Mouse (Mus musculus) embryonic facial prominence, embryonic 13.5 days (tissue): ENCODE results near the gene Rps6ka2. TPM values are rescaled to one million over a fixed set of nuclear protein-coding genes. Genes with fewer than 3 reads are reported as not detected.
"Not testable (repeated sequence)": the region's sequence is repeated elsewhere in the genome, so short reads cannot be mapped to it uniquely, and the experiment has no call there.

Experiments
- ATAC-seq: fragments of 200-750 bp; cut with Nextera tagmentation; 2 replicates; pipeline ENCODE4 v1.8.0; 2017; ENCODE audit warnings: low read depth; ENCODE audit not compliant: insufficient number of reproducible peaks, insufficient read depth, low FRiP score, low TSS enrichment
- H3K27ac ChIP-seq: fragments of 300-500 bp; sonication (generic); 2 replicates; pipeline ENCODE4 v1.5.1; 2015; ENCODE audit warnings: moderate library complexity, mild to moderate bottlenecking, inconsistent platforms
- H3K27me3 ChIP-seq: fragments of 300-500 bp; sonication (generic); 2 replicates; pipeline ENCODE4 v1.6.1; 2015; ENCODE audit warnings: mild to moderate bottlenecking, inconsistent platforms
- H3K36me3 ChIP-seq: fragments of 300-500 bp; sonication (generic); 2 replicates; pipeline ENCODE4 v1.6.1; 2015; ENCODE audit warnings: mild to moderate bottlenecking, inconsistent platforms
- H3K4me1 ChIP-seq: fragments of 300-500 bp; sonication (generic); 2 replicates; pipeline ENCODE4 v1.6.1; 2015; ENCODE audit warnings: inconsistent platforms
- H3K4me2 ChIP-seq: fragments of 300-500 bp; sonication (generic); 2 replicates; pipeline ENCODE4 v1.6.1; 2015; ENCODE audit warnings: moderate library complexity, mild to moderate bottlenecking, inconsistent platforms
- H3K4me3 ChIP-seq: fragments of 300-500 bp; sonication (generic); 2 replicates; pipeline ENCODE4 v1.5.1; 2015; ENCODE audit warnings: mild to moderate bottlenecking, inconsistent platforms
- H3K9ac ChIP-seq: fragments of 300-500 bp; sonication (generic); 2 replicates; pipeline ENCODE4 v1.6.1; 2015; ENCODE audit warnings: mild to moderate bottlenecking, inconsistent platforms
- H3K9me3 ChIP-seq: fragments of 300-500 bp; sonication (generic); 2 replicates; pipeline ENCODE4 v1.6.1; 2016; ENCODE audit warnings: inconsistent platforms
- WGBS: fragments of 180-500 bp; shearing (Covaris S2); methylation state at CpG from one replicate; pipeline ENCODE4 v1.1.7; 2015; ENCODE audit warnings: mixed read lengths; 5-methylcytosine and 5-hydroxymethylcytosine counted together
- polyA plus RNA-seq: library from polyadenylated mRNA; unstranded; fragments of >200 nt; fragmentation: Nextera tagmentation; extraction: Ambion mirVana; gene quantifications from 2 replicates; pipeline ENCODE4 v1.2.1, GENCODE M21; 2015

Gene Rps6ka2
- polyA plus RNA-seq, 1 experiment from 2014 or later = 12.1 TPM

- 90% methylated on average over 1 of the region's 1 CpGs for WGBS
- Histone ChIP-seq H3K4me2 (no peak overlapping the region), H3K36me3 (no peaks in the 10 kb centered on the region), H3K4me1 (peaks cover 15% of the 10 kb centered on the region), H3K9ac (no peak overlapping the region), H3K9me3 (no peaks in the 10 kb centered on the region), H3K27ac (no peak overlapping the region), H3K4me3 (no peak overlapping the region), H3K27me3 (no peaks in the 10 kb centered on the region)
- ATAC-seq = no peak
Measured at GRCm38 (mm10) chr17:7175293-7175692, 5.4 kb downstream of the Rps6ka2 start.

DNA sequence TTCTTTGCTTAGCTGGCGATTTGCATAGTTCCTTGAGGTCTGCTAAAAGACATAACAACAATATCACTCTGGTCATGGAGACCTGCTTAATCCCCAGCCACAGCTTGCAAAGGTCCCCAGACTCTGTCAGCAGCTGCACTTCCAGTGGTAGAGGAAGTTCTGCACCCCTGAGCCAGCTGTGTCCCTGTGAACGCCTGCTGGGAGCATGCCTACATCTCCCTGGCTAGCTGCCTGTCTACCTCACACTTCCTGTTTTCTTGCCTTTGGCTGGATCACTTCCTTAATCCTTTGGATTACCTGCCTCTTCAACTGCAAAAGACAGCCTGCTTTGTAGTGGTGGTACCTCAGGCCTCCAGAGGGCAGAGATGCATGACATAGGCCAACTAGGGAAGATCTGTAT is 6.5 kb downstream of the Rps6ka2 start:
- WGBS = 30% methylated on average over 2 of the region's 2 CpGs

DNA sequence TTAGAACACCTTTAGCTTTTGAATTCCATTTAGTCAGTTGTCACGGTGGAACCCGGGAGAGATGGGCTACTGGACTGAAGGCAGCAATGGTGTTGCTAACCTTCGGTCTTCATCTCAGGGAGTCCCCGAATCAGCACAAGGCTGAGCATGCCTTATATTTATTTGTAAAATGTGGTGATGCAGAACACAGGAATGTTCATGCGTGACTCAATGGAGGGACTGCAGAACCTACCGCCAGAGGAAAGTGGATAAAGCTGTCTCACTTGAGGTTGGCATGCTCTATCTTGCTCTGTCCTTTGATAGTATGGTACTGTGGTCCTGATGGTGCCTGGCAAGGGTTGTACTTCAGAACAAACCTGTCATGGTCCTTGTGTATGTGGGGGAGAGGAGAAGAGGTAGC is 8.3 kb downstream of the Rps6ka2 start:
- peaks cover 16% of the 10 kb centered on the region; the same call in 1 of the 2 replicates for H3K4me1 ChIP-seq
- no peaks in the 10 kb centered on the region for H3K36me3 ChIP-seq
- H3K4me3 ChIP-seq = no peak overlapping the region
- WGBS = 90% methylated on average over 6 of the region's 6 CpGs
- H3K9ac ChIP-seq = no peak overlapping the region
- ATAC-seq = no peak
- H3K27ac ChIP-seq = no peak overlapping the region
- H3K4me2 ChIP-seq = no peak overlapping the region
- H3K27me3 ChIP-seq = no peaks in the 10 kb centered on the region
- no peaks in the 10 kb centered on the region for H3K9me3 ChIP-seq

More for the DNA sequence above, 6.5 kb downstream of the Rps6ka2 start:
- H3K4me1 ChIP-seq = peaks cover 16% of the 10 kb centered on the region
- no peak for ATAC-seq
- no peak overlapping the region for H3K4me2 ChIP-seq
- no peak overlapping the region for H3K4me3 ChIP-seq
- no peaks in the 10 kb centered on the region for H3K36me3 ChIP-seq
- no peak overlapping the region for H3K27ac ChIP-seq
- no peaks in the 10 kb centered on the region for H3K9me3 ChIP-seq
- H3K9ac ChIP-seq = no peak overlapping the region
- no peaks in the 10 kb centered on the region for H3K27me3 ChIP-seq

DNA sequence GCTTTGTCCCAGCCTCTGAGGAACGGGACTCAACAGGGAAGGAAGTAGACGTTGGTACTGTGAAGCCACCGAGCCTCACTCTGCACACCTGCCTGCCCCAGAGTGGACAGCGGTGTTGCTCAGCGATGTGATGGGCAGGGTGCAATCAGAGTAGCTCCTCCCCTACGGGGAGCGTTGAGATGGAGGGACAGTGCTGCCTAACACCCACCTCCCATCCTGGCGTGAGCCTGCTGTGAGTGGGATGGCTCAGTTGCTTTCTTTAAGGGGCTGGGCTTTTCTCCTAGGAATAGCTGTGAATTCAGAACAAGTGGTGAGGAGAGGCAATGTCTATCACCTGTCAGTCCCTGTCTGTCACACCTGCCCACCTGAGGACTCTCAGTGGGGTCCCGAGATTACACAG is 12.3 kb downstream of the Rps6ka2 start:
- 70% methylated on average over 9 of the region's 9 CpGs for WGBS
- no peaks in the 10 kb centered on the region for H3K36me3 ChIP-seq
- H3K27me3 ChIP-seq = no peaks in the 10 kb centered on the region
- H3K4me3 ChIP-seq = no peak overlapping the region
- H3K9me3 ChIP-seq = no peaks in the 10 kb centered on the region
- no peak overlapping the region for H3K4me2 ChIP-seq
- peaks cover 13% of the 10 kb centered on the region; the same call in 1 of the 2 replicates for H3K4me1 ChIP-seq
- no peak overlapping the region for H3K27ac ChIP-seq
- no peak overlapping the region for H3K9ac ChIP-seq
- no peak for ATAC-seq

GRCm38 (mm10) chr17:7187037-7187436 is 17.1 kb downstream of the Rps6ka2 start:
- H3K4me1 ChIP-seq, H3K9me3 ChIP-seq, H3K27me3 ChIP-seq, ATAC-seq, H3K4me3 ChIP-seq, H3K36me3 ChIP-seq, H3K9ac ChIP-seq, H3K4me2 ChIP-seq, H3K27ac ChIP-seq: not testable (repeated sequence)
- WGBS = 78% methylated on average over 1 of the region's 1 CpGs

DNA sequence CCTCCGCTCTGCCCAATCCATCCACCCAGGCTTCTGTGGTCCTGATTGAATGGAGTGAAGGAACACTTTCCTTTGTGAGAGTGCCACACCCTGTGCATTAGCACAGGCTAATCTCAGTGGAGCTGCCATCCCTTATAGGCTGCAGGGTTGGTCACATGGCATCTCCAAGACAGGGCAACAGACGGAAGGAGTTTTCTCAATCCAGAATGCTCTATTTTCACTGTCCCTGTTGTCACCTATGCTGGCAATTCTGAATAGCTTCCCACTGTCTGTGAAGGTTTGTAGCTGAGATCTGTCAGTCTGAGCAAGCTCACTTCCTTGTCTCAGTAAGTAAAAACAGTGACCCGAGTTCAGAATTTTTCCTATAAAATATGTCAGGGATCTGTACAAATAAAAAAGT is 19.5 kb downstream of the Rps6ka2 start:
- no peak overlapping the region for H3K27ac ChIP-seq
- no peak overlapping the region for H3K4me3 ChIP-seq
- H3K9me3 ChIP-seq = no peaks in the 10 kb centered on the region
- WGBS = 90% methylated on average over 3 of the region's 3 CpGs
- no peaks in the 10 kb centered on the region for H3K36me3 ChIP-seq
- H3K4me2 ChIP-seq = no peak overlapping the region
- H3K9ac ChIP-seq = no peak overlapping the region
- H3K4me1 ChIP-seq = 0 out of 2 replicates have a peak, but pooled peaks cover 4% of the 10 kb centered on the region
- ATAC-seq = no peak
- no peaks in the 10 kb centered on the region for H3K27me3 ChIP-seq

- no peak for ATAC-seq
- no peaks in the 10 kb centered on the region for H3K36me3 ChIP-seq
- no peaks in the 10 kb centered on the region for H3K4me1 ChIP-seq
- no peak overlapping the region for H3K9ac ChIP-seq
- no peaks in the 10 kb centered on the region for H3K27me3 ChIP-seq
- no peaks in the 10 kb centered on the region for H3K9me3 ChIP-seq
- H3K4me3 ChIP-seq = no peak overlapping the region
- H3K4me2 ChIP-seq = no peak overlapping the region
- WGBS = 83% methylated on average over 10 of the region's 10 CpGs
- no peak overlapping the region for H3K27ac ChIP-seq
Measured at GRCm38 (mm10) chr17:7189975-7190374, 20.1 kb downstream of the Rps6ka2 start.

DNA sequence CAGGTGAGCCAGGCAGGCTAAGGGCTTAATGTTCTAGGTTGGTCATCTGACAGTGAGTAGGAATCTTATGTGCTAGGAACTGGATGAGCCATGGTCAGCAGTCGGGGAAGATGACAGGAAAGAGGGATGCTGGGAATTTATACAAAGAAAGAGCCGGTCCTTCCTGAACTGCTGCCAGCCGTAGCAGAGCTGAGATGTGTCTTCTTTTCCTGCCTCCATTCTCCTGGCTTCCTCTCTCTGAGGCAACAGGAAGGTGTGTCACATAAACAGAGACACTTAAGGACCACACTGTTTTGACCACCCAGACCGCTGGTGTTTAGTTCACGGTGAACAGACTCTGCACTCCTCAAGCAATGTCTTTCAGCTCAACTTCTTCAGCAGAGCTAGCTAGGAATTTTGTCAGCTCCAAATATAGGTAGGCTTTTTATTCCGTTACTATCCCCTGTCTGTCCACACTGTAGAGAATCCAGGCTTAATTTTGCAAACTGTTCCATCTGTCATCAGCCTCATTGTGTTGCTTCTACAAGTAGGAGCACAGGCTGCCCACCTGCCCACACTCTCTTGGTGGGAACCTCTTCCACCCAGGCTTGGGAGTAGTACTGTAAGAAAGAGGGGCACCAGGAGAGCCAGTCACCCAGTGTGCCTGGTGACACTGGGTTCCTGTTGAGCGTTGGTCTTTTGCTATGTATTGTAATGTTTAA is 24.4 kb downstream of the Rps6ka2 start:
- Histone ChIP-seq H3K36me3 (no peaks in the 10 kb centered on the region), H3K27ac (no peak overlapping the region), H3K27me3 (no peaks in the 10 kb centered on the region), H3K4me2 (no peak overlapping the region), H3K9ac (no peak overlapping the region), H3K9me3 (no peaks in the 10 kb centered on the region), H3K4me1 (peaks cover 13% of the 10 kb centered on the region), H3K4me3 (no peak overlapping the region)
- WGBS = 91% methylated on average over 7 of the region's 7 CpGs
- no peak for ATAC-seq

DNA sequence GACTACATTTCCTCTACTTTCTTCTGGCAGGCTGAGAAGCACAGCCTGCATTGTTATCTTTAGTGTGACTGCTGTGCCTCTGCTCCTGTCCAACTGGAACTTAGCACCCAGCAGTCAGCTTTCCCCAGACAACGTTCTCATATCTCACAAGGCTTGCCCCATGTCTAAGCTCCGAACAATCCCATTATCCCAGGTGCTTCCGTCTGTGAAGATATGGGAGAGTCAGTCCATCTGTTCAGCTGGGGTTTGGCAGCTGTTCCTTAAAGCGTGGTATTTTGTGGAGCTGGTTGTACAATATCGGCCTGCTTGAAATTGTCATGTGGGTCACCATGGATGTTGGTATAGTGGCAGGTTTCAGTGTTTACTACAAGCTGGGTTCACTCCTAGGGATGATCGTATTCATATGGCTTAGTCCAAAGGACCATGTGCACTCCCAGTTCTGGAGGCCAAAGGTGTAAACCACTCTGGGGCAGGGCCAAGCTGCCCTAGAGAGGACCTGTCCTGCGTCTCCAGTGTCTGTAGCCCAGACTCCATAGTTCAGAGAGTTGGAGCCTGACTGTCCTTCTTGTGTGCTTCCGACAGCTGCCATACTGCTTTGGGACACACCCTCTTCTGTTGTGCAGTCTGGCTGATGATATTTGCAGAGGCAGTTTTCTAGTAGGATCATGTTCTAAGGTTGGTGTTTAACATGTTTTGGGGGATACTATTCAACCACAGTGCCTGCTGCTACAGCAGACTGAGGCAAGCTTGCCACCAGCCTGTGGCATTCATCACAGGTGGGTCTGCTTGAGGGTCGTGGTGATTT is 27.4 kb downstream of the Rps6ka2 start:
- peaks cover 13% of the 10 kb centered on the region for H3K4me1 ChIP-seq
- no peaks in the 10 kb centered on the region for H3K27me3 ChIP-seq
- H3K4me3 ChIP-seq = no peak overlapping the region
- no peak overlapping the region for H3K4me2 ChIP-seq
- no peak for ATAC-seq
- H3K27ac ChIP-seq = no peak overlapping the region; the same call in 1 of the 2 replicates
- no peaks in the 10 kb centered on the region for H3K9me3 ChIP-seq
- no peaks in the 10 kb centered on the region for H3K36me3 ChIP-seq
- WGBS = 68% methylated on average over 9 of the region's 9 CpGs
- no peak overlapping the region for H3K9ac ChIP-seq

DNA sequence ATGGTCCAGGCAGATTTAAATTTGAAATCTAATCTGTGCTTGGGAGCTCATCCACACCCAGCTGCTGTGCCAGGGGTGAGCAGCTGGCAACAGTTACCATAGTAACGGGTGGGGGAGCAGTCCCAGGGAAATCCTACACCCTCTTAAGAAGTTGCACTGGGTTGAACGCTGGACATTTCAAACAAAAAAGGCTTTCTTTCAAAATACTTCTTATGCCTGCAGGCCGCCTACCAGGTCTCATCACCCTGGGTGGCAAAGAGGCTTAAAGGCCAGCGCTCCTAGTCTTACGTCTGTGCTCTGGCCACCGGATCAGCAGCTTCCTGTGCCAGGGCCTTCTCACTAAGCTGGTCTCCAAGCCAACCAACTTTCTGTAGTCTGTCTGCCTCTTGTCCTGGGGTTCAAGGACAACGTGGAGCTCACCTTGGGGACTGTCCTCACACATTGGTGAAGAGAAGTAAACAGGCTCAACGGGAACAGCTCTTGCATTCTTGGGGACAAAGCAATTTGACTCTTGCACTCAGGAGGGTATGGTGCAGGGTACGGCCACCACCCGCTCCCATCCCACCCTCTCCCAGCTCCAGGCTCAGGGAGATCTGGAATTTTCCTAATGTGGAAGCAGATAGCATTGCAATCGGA is 35.0 kb downstream of the Rps6ka2 start:
- Histone ChIP-seq H3K9ac (no peak overlapping the region), H3K27me3 (no peaks in the 10 kb centered on the region), H3K36me3 (no peaks in the 10 kb centered on the region), H3K4me3 (no peak overlapping the region), H3K4me1 (peaks cover 24% of the 10 kb centered on the region), H3K4me2 (peak overlapping the region; percentile 27), H3K9me3 (no peaks in the 10 kb centered on the region), H3K27ac (peak overlapping the region; percentile 81)
- ATAC-seq = peak; percentile 81
- WGBS = 22% methylated on average over 11 of the region's 11 CpGs

- H3K4me1 ChIP-seq = peaks cover 24% of the 10 kb centered on the region
Measured at GRCm38 (mm10) chr17:7206434-7207145, 36.7 kb downstream of the Rps6ka2 start.

More at GRCm38 (mm10) chr17:7206434-7207145, 36.7 kb downstream of the Rps6ka2 start:
- ATAC-seq = no peak
- no peak overlapping the region for H3K9ac ChIP-seq
- 84% methylated on average over 6 of the region's 6 CpGs for WGBS
- no peaks in the 10 kb centered on the region for H3K9me3 ChIP-seq
- H3K27me3 ChIP-seq = no peaks in the 10 kb centered on the region
- H3K36me3 ChIP-seq = no peaks in the 10 kb centered on the region
- H3K4me2 ChIP-seq = no peak overlapping the region
- H3K27ac ChIP-seq = no peak overlapping the region
- no peak overlapping the region for H3K4me3 ChIP-seq
